14 mouse cellular contexts compared by ENCODE assay signal in the genomic region with DNA sequence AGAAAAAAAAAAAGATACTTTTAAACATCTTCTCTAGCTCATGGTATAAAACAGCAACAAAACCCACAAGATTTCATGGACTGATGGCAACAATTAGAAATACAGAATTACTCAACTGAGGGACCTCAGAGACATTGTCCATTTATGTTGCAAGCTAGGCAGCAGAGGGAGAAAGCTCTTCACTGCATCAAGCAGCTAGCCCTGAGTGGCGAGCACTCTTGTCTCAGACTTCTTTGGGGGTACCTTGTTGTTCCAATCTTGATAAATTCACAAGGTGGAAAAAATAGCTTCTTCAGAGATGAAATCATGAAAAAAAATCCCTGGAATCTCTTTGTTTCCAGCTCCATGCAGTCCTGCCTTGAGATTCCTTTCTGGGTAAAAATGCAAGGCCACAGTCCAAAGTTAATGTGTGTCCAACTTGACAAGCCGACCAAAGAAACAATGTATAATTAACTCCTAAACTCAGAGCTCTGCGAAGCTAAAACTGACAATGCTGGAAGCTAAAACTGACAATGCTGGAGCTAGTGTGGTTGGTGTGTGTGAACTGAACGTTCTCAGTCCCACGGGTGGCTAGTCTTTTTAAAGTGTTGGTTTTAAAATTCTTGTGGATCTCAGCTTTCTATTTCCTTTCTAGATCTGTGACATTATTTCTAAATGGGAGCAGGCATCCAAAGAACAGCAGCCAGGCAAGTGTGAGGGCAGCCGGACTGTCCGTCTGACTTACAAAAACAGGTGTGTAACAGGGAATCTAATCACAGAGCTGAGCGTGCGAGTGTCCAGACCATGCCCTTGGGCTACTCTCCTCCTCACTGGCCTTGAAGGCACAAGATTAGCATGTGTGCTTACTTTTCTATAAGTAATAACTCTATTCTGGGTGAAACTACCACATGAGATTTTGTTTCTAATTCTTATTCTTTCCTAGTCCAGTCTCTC. TPM values are rescaled to one million over a fixed set of nuclear protein-coding genes. Genes with fewer than 3 reads are reported as not detected.
DNase-seq lines count a peak whose midpoint lies in the region; ATAC-seq and TF ChIP-seq lines count a peak whose summit lies in the region.
"Had no signal": no experiment of that assay in that cellular context is flagged by ENCODE, and none has a peak within 500 bp of the region (broad histone marks: within the 10 kb centered on the region; RNA-seq: fewer than 3 reads in every experiment).

No protein-coding gene starts in this region.

- H3K36me3 ChIP-seq in heart, embryonic 10.5 days = no peaks in the 10 kb centered on the region
- no peaks in the 10 kb centered on the region for H3K36me3 ChIP-seq in heart, embryonic 12.5 days
- peaks cover 39% of the 10 kb centered on the region for H3K36me3 ChIP-seq in limb, embryonic 14.5 days (ENCODE audit: control insufficient read depth, insufficient read depth, low read length)
- H3K36me3 ChIP-seq: forebrain, embryonic 15.5 days had no signal

- peak; percentile 43 for DNase-seq in heart, embryonic 10.5 days (ENCODE audit: low spot score)
- DNase-seq in brain, adult 2 months (ENCODE audit: low read depth, low spot score) = peak; percentile 39
- DNase-seq in kidney, adult 8-10 months = peak; percentile 19 to 63
- DNase-seq in limb, embryonic 14.5 days (ENCODE audit: low spot score) = no peak
- DNase-seq in layer of hippocampus, adult 11-12 months (ENCODE audit: low spot score) = no peak
- no peak for DNase-seq in retina, postnatal 1 day
- DNase-seq: cerebellum, adult 2 months; left cerebral cortex, postnatal 4 days; spleen, adult 18-20 months; thymus, adult 18-20 months had no signal

- H3K9me3 ChIP-seq in heart, embryonic 10.5 days = no peaks in the 10 kb centered on the region
- H3K9me3 ChIP-seq in heart, embryonic 12.5 days (replicated peaks) = no peaks in the 10 kb centered on the region
- no peaks in the 10 kb centered on the region for H3K9me3 ChIP-seq in limb, embryonic 14.5 days (ENCODE audit: control insufficient read depth, low read length)
- H3K9me3 ChIP-seq: forebrain, embryonic 15.5 days; lung, embryonic 15.5 days had no signal

- no peak for ATAC-seq in heart, embryonic 12.5 days (ENCODE audit: insufficient number of reproducible peaks, low FRiP score)
- ATAC-seq in limb, embryonic 14.5 days (ENCODE audit: low FRiP score, low read depth) = no peak
- ATAC-seq: forebrain, embryonic 15.5 days had no signal

- H3K27me3 ChIP-seq in heart, embryonic 10.5 days (ENCODE audit: insufficient read depth, poor library complexity, severe bottlenecking) = no peaks in the 10 kb centered on the region
- H3K27me3 ChIP-seq in heart, embryonic 12.5 days (replicated peaks) = no peaks in the 10 kb centered on the region
- H3K27me3 ChIP-seq in limb, embryonic 14.5 days (ENCODE audit: control insufficient read depth, insufficient read depth, low read length) = no peaks in the 10 kb centered on the region
- H3K27me3 ChIP-seq: forebrain, embryonic 15.5 days; lung, embryonic 15.5 days had no signal

- WGBS in heart, embryonic 10.5 days = 78% methylated on average over 9 of the region's 9 CpGs
- WGBS in heart, embryonic 12.5 days = 75% methylated on average over 9 of the region's 9 CpGs
- WGBS in limb, embryonic 14.5 days = 60% methylated on average over 9 of the region's 9 CpGs

- H3K27ac ChIP-seq in heart, embryonic 10.5 days = no peak overlapping the region
- H3K27ac ChIP-seq in heart, embryonic 12.5 days (ENCODE audit: poor library complexity, severe bottlenecking) = no peak overlapping the region
- H3K27ac ChIP-seq in limb, embryonic 14.5 days (replicated peaks; ENCODE audit: low read depth, low read length) = peak overlapping the region; percentile 48; the same call in 1 of the 2 replicates
- H3K27ac ChIP-seq: forebrain, embryonic 15.5 days; lung, embryonic 15.5 days had no signal

- peaks cover 11% of the 10 kb centered on the region; the same call in 1 of the 2 replicates for H3K4me1 ChIP-seq in heart, embryonic 10.5 days
- peaks cover 10% of the 10 kb centered on the region for H3K4me1 ChIP-seq in heart, embryonic 12.5 days (replicated peaks)
- peaks cover 32% of the 10 kb centered on the region for H3K4me1 ChIP-seq in limb, embryonic 14.5 days (ENCODE audit: control insufficient read depth, insufficient read depth, low read length)
- H3K4me1 ChIP-seq: forebrain, embryonic 15.5 days had no signal

- no peak overlapping the region for H3K4me3 ChIP-seq in heart, embryonic 10.5 days
- H3K4me3 ChIP-seq in heart, embryonic 12.5 days = no peak overlapping the region
- no peak overlapping the region for H3K4me3 ChIP-seq in limb, embryonic 14.5 days (replicated peaks; ENCODE audit: low read length)
- H3K4me3 ChIP-seq: forebrain, embryonic 15.5 days; lung, embryonic 15.5 days had no signal

- TF ChIP-seq POLR2A in limb, embryonic 14.5 days (IDR thresholded peaks at IDR 0.05; ENCODE audit: borderline replicate concordance, extremely low read depth, insufficient read depth, insufficient read length) = no peak

- H3K4me2 ChIP-seq in heart, embryonic 12.5 days = no peak overlapping the region
- no peak overlapping the region for H3K4me2 ChIP-seq in limb, embryonic 14.5 days (replicated peaks; ENCODE audit: low read depth, low read length, severe bottlenecking)
- H3K4me2 ChIP-seq: forebrain, embryonic 15.5 days; lung, embryonic 15.5 days; midbrain, embryonic 11.5 days had no signal

- no peak overlapping the region for H3K9ac ChIP-seq in heart, embryonic 12.5 days
- H3K9ac ChIP-seq in limb, embryonic 14.5 days (ENCODE audit: low read depth, low read length, severe bottlenecking) = no peak overlapping the region
- H3K9ac ChIP-seq: forebrain, embryonic 15.5 days; lung, embryonic 15.5 days had no signal

RNA-seq across cellular contexts. Expression of a gene that starts 26.0 kb away (rescaled TPM):
- 9.9 and 17.2 TPM in 2 replicates for polyA plus RNA-seq in heart, embryonic 10.5 days (2016; fragmentation: Nextera tagmentation; extraction: Ambion mirVana)
- polyA plus RNA-seq in heart, embryonic 12.5 days (2016; fragmentation: Nextera tagmentation; extraction: Ambion mirVana) = 9.6 and 10.1 TPM in 2 replicates
- polyA plus RNA-seq in limb, embryonic 14.5 days (2012; rRNA removed) = 17.2 and 21.0 TPM in 2 replicates
- 29.9 and 33.0 TPM in 2 replicates for polyA plus RNA-seq in limb, embryonic 14.5 days (2014; fragmentation: Nextera tagmentation; extraction: Ambion mirVana)

Comparison
In these comparisons a context has a peak if more than half of its experiments do, and no peak if none do; other contexts are left out.
1. DNase-seq: peak in heart, embryonic 10.5 days (single experiment), brain, adult 2 months (single experiment) and kidney, adult 8-10 months (2 of 2); none in limb, embryonic 14.5 days (single experiment), layer of hippocampus, adult 11-12 months (single experiment) and retina, postnatal 1 day (single experiment).